Comparison of ENCODE assay signal across 19 mouse cellular contexts in the genomic region with DNA sequence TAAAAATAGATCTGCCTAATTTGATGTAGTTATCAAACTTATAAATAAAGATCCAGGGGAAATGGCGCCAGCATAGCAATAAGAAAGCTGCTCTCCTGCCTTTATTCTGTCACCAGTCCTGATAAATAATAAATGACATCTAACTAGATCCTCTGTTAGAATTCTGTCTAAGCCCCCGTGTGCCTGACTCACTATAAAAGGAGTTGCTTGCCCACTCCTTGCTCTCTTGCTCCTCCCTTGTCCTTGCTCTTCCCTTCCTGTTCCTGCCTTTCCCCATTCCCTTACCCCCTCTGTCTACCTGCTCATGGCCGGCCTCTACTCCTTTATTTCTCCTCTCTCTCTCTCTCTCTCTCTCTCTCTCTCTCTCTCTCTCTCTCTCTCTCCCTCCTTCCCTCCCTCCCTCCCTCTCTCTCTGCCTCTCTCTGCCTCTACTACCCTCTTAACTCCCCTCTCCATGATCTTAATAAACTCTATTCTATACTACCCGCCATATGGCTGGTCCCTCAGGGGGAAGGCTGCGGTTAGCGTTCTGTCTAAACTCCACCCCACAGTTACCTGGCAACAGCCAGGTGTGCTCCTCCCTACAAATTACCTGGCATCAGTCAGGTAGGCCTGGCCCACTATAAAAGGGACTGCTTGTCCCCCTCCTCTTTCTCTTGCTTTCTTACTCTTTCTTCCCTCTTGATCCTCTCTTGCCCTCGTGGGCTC.
DNase-seq lines count a peak whose midpoint lies in the region; ATAC-seq and TF ChIP-seq lines count a peak whose summit lies in the region.
"Had no signal": no experiment of that assay in that cellular context is flagged by ENCODE, and none has a peak within 500 bp of the region (broad histone marks: within the 10 kb centered on the region; RNA-seq: fewer than 3 reads in every experiment).

No protein-coding gene starts in this region.

- no peak overlapping the region for H3K9ac ChIP-seq in forebrain, embryonic 16.5 days (replicated peaks; ENCODE audit: low read depth, low read length)
- no peak overlapping the region for H3K9ac ChIP-seq in forebrain, embryonic 13.5 days
- no peak overlapping the region for H3K9ac ChIP-seq in ES-Bruce4 (ENCODE audit: low read depth, poor library complexity, severe bottlenecking)
- no peak overlapping the region for H3K9ac ChIP-seq in midbrain, embryonic 13.5 days (replicated peaks)
- H3K9ac ChIP-seq: limb, embryonic 13.5 days; liver, embryonic 14.5 days had no signal

- TF ChIP-seq CTCF in ES-Bruce4 (IDR thresholded peaks at IDR 0.05; ENCODE audit: low read depth, low read length), result no peak

- no peaks in the 10 kb centered on the region for H3K27me3 ChIP-seq in forebrain, embryonic 16.5 days (replicated peaks; ENCODE audit: control insufficient read depth, insufficient read depth, low read length)
- H3K27me3 ChIP-seq in forebrain, embryonic 13.5 days, result no peaks in the 10 kb centered on the region
- H3K27me3 ChIP-seq in ES-Bruce4 (ENCODE audit: control insufficient read depth, insufficient read depth, low read length, poor library complexity, severe bottlenecking), result no peaks in the 10 kb centered on the region
- H3K27me3 ChIP-seq in midbrain, embryonic 13.5 days, result no peaks in the 10 kb centered on the region
- H3K27me3 ChIP-seq: limb, embryonic 13.5 days had no signal

- peak; percentile 39 for ATAC-seq in forebrain, embryonic 16.5 days
- no peak for ATAC-seq in forebrain, embryonic 13.5 days
- ATAC-seq in midbrain, embryonic 13.5 days, result peak; percentile 61
- ATAC-seq: activated CD4-positive, CD25-positive, alpha-beta regulatory T cell, adult 4 months; lung, postnatal 0 days had no signal

- no peak overlapping the region for H3K4me2 ChIP-seq in forebrain, embryonic 16.5 days (ENCODE audit: low read length)
- H3K4me2 ChIP-seq in forebrain, embryonic 13.5 days, result no peak overlapping the region
- no peak overlapping the region for H3K4me2 ChIP-seq in midbrain, embryonic 13.5 days (replicated peaks)
- H3K4me2 ChIP-seq: heart, embryonic 11.5 days; limb, embryonic 13.5 days had no signal

- H3K4me1 ChIP-seq in forebrain, embryonic 16.5 days (replicated peaks; ENCODE audit: control insufficient read depth, insufficient read depth, low read length), result peaks cover 10% of the 10 kb centered on the region
- H3K4me1 ChIP-seq in forebrain, embryonic 13.5 days, result peaks cover 5% of the 10 kb centered on the region
- H3K4me1 ChIP-seq in ES-Bruce4 (ENCODE audit: control insufficient read depth, insufficient read depth, low read length), result peaks cover 1% of the 10 kb centered on the region
- peaks cover 12% of the 10 kb centered on the region for H3K4me1 ChIP-seq in midbrain, embryonic 13.5 days (replicated peaks)
- H3K4me1 ChIP-seq: limb, embryonic 13.5 days had no signal

- no peak overlapping the region for H3K4me3 ChIP-seq in forebrain, embryonic 16.5 days (replicated peaks; ENCODE audit: low read length)
- H3K4me3 ChIP-seq in forebrain, embryonic 13.5 days, result no peak overlapping the region
- H3K4me3 ChIP-seq in ES-Bruce4 (ENCODE audit: low read depth, low read length), result no peak overlapping the region
- no peak overlapping the region for H3K4me3 ChIP-seq in midbrain, embryonic 13.5 days (replicated peaks)
- H3K4me3 ChIP-seq: limb, embryonic 13.5 days had no signal

- DNase-seq in R1 (ENCODE audit: low read depth, low spot score), result peak; percentile 36
- DNase-seq in cerebellum, postnatal 10 days, result no peak
- DNase-seq in lung, postnatal 36 days, result no peak
- DNase-seq: adrenal gland, postnatal 10 days; B cell, adult 2 months; cerebellum, adult 9-10 months; kidney, adult 18-20 months; right cerebral cortex, postnatal 25 days; thymus, adult 2 months had no signal

- no peaks in the 10 kb centered on the region for H3K36me3 ChIP-seq in forebrain, embryonic 16.5 days (ENCODE audit: control insufficient read depth, insufficient read depth)
- H3K36me3 ChIP-seq in forebrain, embryonic 13.5 days (ENCODE audit: poor library complexity, severe bottlenecking), result no peaks in the 10 kb centered on the region
- H3K36me3 ChIP-seq in ES-Bruce4 (ENCODE audit: control insufficient read depth, insufficient read depth, low read length, poor library complexity, severe bottlenecking), result no peaks in the 10 kb centered on the region
- no peaks in the 10 kb centered on the region for H3K36me3 ChIP-seq in midbrain, embryonic 13.5 days
- H3K36me3 ChIP-seq: limb, embryonic 13.5 days had no signal

- no peak for TF ChIP-seq POLR2A in ES-Bruce4 (IDR thresholded peaks at IDR 0.05; ENCODE audit: insufficient read depth, low read length)

- WGBS in forebrain, embryonic 16.5 days, result 43% methylated on average over 7 of the region's 7 CpGs
- WGBS in forebrain, embryonic 13.5 days, result 47% methylated on average over 7 of the region's 7 CpGs
- WGBS in midbrain, embryonic 13.5 days, result 52% methylated on average over 7 of the region's 7 CpGs

- no peak for TF ChIP-seq EP300 in ES-Bruce4 (IDR thresholded peaks at IDR 0.05; ENCODE audit: insufficient read depth, low read depth, low read length)

- H3K27ac ChIP-seq in forebrain, embryonic 16.5 days (ENCODE audit: low read length), result no peak overlapping the region
- no peak overlapping the region for H3K27ac ChIP-seq in forebrain, embryonic 13.5 days
- H3K27ac ChIP-seq in ES-Bruce4 (ENCODE audit: insufficient read depth, low read length), result peak overlapping the region; percentile 56
- H3K27ac ChIP-seq in midbrain, embryonic 13.5 days, result no peak overlapping the region
- H3K27ac ChIP-seq: kidney, postnatal 0 days; limb, embryonic 13.5 days; liver, embryonic 14.5 days had no signal

- H3K9me3 ChIP-seq in forebrain, embryonic 16.5 days (ENCODE audit: control insufficient read depth, low read length), result no peaks in the 10 kb centered on the region
- no peaks in the 10 kb centered on the region for H3K9me3 ChIP-seq in forebrain, embryonic 13.5 days (replicated peaks)
- peaks cover 11% of the 10 kb centered on the region for H3K9me3 ChIP-seq in ES-Bruce4 (replicated peaks; ENCODE audit: control insufficient read depth, insufficient read depth, low read length, poor library complexity, severe bottlenecking)
- H3K9me3 ChIP-seq in midbrain, embryonic 13.5 days, result no peaks in the 10 kb centered on the region
- H3K9me3 ChIP-seq: limb, embryonic 13.5 days had no signal
